Mouse (Mus musculus) ovary, adult 10 weeks (tissue): ENCODE measurements around the gene Actg1. TPM values are rescaled to one million over a fixed set of nuclear protein-coding genes. Genes with fewer than 3 reads are reported as not detected.

ENCODE experiments used
- polyA plus RNA-seq: library from polyadenylated mRNA; stranded (reverse); fragments of 350-450 nt; fragmentation: Illumina TruSeq; extraction: RNeasy Lipid Tissue Mini Kit (QIAGEN cat#74804); gene quantifications from one replicate; pipeline ENCODE4 v1.2.3, GENCODE M21; 2014

Actg1 gene
- polyA plus RNA-seq: 659 TPM

DNA sequence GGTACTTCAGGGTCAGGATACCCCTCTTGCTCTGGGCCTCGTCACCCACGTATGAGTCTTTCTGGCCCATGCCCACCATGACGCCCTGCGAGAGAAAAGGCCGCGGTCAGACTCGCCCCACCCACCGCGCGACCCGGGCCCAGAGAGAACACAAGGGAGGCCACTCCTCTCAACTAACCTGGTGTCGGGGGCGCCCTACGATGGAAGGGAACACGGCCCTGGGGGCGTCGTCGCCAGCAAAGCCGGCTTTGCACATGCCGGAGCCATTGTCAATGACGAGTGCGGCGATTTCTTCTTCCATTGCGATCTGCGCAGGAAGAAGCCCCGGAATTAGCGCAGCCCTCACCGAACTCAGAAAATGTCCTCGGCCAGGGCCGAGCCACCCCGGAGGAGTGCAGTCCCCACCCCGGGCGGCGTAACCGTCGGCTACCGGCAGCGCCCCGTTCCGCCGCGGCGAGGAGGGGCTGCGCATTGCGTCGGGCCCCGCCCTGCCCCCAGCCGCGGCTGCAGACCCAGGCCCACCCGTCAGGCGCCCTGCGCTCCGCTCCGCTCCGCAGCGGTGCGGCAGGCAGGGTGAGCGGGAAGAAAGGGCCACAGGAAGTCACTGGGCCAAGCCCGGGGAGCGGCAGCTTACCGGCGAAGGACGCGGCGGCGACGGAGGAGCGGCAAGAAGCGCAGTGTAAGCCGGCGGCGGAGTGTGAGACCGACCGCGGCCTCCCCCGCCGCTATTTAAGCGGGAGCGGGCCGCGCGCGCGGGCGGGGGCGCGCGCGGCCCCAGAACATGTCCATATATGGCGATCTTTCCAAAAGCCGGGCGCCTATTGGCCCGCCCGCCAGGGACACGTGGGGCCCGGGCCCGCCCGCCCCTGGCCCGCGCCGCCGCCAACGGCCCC, at the start of gene Actg1:
TSS of gene Actg1 (minus strand) at position 752 of the 893 bp plus-strand sequence.

DNA sequence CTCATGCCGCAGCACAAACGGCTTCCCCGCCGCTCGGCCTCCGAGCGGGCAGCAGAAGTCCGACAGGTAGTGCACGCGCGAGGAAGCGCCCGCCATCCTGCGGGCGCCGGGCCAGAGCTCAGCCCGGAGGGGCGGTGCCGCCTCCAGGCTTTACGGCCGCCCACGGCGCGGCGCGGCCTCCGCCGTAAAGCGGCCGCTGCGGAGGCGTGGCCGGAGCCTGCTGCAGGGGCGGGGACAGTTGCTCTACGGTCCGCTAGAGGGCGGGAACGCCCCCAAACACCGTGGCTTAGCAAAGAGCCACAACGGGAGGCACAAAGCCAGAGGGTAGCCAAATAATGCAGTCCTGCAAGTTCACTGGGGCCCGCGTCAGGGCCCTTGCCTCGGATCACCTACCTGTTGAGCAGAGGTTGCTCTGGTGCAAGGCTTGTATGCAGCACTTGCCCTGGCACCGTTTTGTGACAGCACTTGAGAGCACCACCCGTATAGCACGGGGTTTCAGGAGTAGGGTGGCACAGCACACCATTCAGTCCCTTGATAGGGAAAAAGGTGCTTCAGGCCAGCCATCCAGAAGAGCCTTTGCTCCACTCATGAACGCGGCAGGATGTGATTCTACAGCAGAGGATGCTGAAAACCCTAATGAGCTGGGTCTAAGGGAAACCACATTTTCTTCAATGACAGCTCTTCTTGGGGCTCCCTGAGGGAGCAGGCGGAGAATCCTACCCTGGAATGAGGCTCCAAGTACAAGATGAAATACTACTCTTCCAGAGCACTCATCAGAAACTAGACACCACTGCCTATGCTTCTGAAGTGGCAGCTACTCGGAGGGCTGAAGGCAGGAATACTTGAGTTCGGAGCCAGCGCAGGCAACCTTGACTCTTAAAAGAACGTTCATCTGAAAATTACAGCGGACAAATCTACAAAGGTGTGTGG, 30.5 kb upstream of the Actg1 start, which contains the start of gene Faap100:
TSS of gene Faap100 (minus strand) at position 154 of the 930 bp plus-strand sequence.

DNA sequence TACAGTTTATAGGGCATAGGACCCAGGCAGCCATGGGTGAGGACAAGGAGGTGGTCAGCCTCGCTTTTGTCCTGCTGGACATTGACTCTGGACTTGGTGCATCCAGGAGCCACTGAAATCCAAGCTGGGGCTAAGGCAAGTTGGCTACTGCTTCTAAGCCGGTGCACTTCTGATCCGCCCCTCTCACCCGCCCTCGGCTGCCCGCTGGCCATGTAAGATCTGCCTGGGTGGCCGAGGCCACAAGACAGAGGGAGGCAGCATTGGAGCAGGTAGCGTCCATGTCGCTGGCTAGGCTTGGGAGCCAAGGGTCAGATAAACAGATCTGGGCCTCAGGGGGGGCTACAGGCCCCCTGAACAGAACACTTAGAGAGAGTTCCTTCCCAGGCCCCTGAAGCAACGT, 13.0 kb upstream of the Actg1 start, which contains the start of gene Fscn2:
TSS of gene Fscn2 (plus strand) at position 240 of the 400 bp plus-strand sequence.

Other genes with a start within 250 kb of the Actg1 start
- gene Tepsin, start 249.8 kb downstream of the Actg1 start, polyA plus RNA-seq: 0.60 TPM
- gene Ndufaf8, start 249.6 kb downstream of the Actg1 start, polyA plus RNA-seq: 1.6 TPM
- 1.4 TPM for gene Slc38a10, start 197.2 kb downstream of the Actg1 start, polyA plus RNA-seq
- 2.5 TPM for gene Bahcc1, start 115.6 kb downstream of the Actg1 start, polyA plus RNA-seq
- not detected for gene Fscn2, start 13.0 kb upstream of the Actg1 start, polyA plus RNA-seq
- not detected for gene Faap100, start 30.2 kb upstream of the Actg1 start, polyA plus RNA-seq
- 22.0 TPM for gene Nploc4, start 89.2 kb upstream of the Actg1 start, polyA plus RNA-seq
- not detected for gene Tspan10, start 94.1 kb upstream of the Actg1 start, polyA plus RNA-seq
- gene Pde6g, start 105.0 kb upstream of the Actg1 start, polyA plus RNA-seq: not detected
- gene Oxld1, start 109.5 kb upstream of the Actg1 start, polyA plus RNA-seq: 1.5 TPM
- gene Ccdc137, start 109.6 kb upstream of the Actg1 start, polyA plus RNA-seq: 14.0 TPM
- gene Arl16, start 119.1 kb upstream of the Actg1 start, polyA plus RNA-seq: 9.9 TPM
- 1.2 TPM for gene Mrpl12, start 136.1 kb upstream of the Actg1 start, polyA plus RNA-seq
- not detected for gene Slc25a10, start 143.3 kb upstream of the Actg1 start, polyA plus RNA-seq
- not detected for gene Gcgr, start 182.2 kb upstream of the Actg1 start, polyA plus RNA-seq
- 1.5 TPM for gene Mcrip1, start 201.2 kb upstream of the Actg1 start, polyA plus RNA-seq
- gene Ppp1r27, start 202.6 kb upstream of the Actg1 start, polyA plus RNA-seq: not detected
- gene P4hb, start 224.7 kb upstream of the Actg1 start, polyA plus RNA-seq: 235 TPM
- 29.1 TPM for gene Arhgdia, start 233.1 kb upstream of the Actg1 start, polyA plus RNA-seq
- 37.9 TPM for gene Alyref, start 249.8 kb upstream of the Actg1 start, polyA plus RNA-seq
- 5.8 TPM for gene Anapc11, start 249.9 kb upstream of the Actg1 start, polyA plus RNA-seq